Mouse (Mus musculus) C2C12 (cell line): Measurements from ENCODE around the gene Cfap99.

Source experiments
- CEBPB ChIP-seq: IDR thresholded peaks from one replicate; pipeline ENCODE4 v1.6.1; 2011; ENCODE audit warnings: low read depth, mild to moderate bottlenecking, control low read depth, moderate library complexity
- CTCF ChIP-seq: IDR thresholded peaks from one replicate; pipeline ENCODE4 v1.5.1; 2011; ENCODE audit not compliant: control insufficient read depth, insufficient read depth, insufficient read length
- FOSL1 ChIP-seq: IDR thresholded peaks from one replicate; pipeline ENCODE4 v1.8.0; 2011; ENCODE audit warnings: mild to moderate bottlenecking, low read length; ENCODE audit not compliant: poor library complexity, insufficient read depth, severe bottlenecking
- MAX ChIP-seq: IDR thresholded peaks from one replicate; pipeline ENCODE4 v1.6.1; 2011; ENCODE audit warnings: mild to moderate bottlenecking, control low read depth
- MYOD1 ChIP-seq: IDR thresholded peaks from one replicate; pipeline ENCODE4 v1.6.1; 2011; ENCODE audit warnings: low read depth; ENCODE audit not compliant: control insufficient read depth, insufficient read length
- MYOG ChIP-seq: IDR thresholded peaks from one replicate; pipeline ENCODE4 v1.6.1; 2011; ENCODE audit not compliant: control insufficient read depth, insufficient read length; ENCODE audit errors: extremely low read depth
- USF1 ChIP-seq: IDR thresholded peaks from one replicate; pipeline ENCODE4 v1.6.1; 2011; ENCODE audit warnings: low read depth, mild to moderate bottlenecking, control low read depth, moderate library complexity

DNA sequence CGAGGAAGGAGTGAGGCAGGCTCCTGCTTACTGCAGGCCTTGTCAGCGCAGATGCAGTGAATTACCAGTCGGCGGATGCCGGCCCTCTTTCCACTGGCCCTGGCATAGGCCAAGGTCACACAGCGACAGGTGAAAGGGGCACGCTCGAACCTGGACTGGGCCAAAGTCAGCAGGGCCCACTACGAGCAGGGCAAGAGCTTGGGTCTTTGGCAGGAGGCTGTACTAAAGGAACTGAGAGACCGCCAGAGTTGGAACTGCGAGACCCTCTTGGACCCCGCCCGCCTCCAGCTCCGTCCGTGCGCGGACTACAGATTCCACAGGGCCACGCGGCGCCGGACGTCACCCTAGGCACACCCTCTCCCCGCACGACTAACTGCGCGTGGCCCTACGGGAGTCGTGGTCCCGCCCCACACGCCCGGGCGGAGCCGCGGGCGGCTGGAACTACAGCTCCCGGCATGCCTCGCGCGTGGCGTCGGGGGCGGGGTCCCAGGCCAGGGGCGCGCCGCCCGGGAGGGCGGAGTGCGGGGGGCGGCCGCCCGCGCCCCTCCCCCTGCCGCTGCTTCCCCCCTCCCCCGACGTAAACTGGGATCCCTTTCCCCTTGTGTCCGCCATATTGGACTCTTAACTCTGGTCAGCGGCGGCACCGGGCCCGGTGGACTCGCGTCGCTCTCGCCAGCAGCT lies 81.1 kb downstream of the Cfap99 start, which contains the start of gene Fam193a:
- no peak for TF ChIP-seq CTCF
- no peak for TF ChIP-seq MYOG
- TF ChIP-seq CEBPB = no peak
- TF ChIP-seq FOSL1 = no peak
- no peak for TF ChIP-seq USF1
- peak; percentile 72 for TF ChIP-seq MAX
- no peak for TF ChIP-seq MYOD1
